Mouse (Mus musculus) thymus, postnatal 14 days (tissue): Measurements from ENCODE around the gene P2rx3.
A peak's percentile ranks its signal among the peaks of the same experiment; 100 is the strongest.

ENCODE experiments used
- DNase-seq: peaks from one replicate; pipeline ENCODE4 v3.0.0; 2021

P2rx3 gene

DNA sequence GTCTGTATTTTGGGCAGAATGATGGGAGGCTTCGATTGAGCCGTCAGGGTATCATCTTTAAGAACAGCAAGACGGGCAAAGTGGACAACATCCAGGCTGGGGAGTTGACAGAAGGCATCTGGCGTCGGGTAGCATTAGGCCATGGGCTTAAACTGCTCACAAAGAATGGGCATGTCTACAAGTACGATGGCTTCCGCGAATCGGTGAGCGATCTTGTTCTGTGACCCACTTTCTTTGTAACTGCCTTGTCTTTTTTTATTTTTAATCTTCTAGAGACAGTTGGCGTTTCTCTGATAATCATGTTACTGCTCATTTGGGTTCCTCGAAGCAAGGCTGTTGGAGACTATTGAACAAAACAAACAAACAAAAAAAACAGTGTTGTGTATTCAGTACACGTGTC is 1.1 kb upstream of the P2rx3 start:
- DNase-seq: no peak

DNA sequence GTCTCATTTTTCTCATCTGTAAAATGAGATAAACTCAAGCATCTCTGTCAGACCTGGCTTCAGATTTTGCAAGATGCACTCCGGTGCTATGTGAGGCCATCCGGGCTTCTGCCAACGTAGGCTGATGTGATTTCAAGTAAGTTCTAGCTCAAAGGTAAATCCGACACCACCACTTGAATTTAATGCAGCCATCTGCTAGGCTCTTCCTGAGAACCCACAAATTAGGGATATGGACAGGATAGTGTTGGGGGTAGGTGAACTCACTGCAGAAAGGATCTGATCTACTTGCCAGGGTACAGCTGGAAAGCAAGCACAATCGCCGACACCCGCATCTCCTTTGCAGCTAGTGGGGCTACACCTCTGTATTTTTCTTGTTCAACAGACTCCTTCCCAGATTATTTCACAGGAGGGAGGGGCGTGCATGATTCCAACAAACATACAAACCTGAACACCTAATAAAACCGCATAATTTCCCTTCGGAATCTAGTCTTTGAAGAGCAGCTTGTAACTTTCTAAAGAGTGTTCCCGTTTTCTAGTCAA is 685 bp downstream of the P2rx3 start:
- DNase-seq: no peak

DNA sequence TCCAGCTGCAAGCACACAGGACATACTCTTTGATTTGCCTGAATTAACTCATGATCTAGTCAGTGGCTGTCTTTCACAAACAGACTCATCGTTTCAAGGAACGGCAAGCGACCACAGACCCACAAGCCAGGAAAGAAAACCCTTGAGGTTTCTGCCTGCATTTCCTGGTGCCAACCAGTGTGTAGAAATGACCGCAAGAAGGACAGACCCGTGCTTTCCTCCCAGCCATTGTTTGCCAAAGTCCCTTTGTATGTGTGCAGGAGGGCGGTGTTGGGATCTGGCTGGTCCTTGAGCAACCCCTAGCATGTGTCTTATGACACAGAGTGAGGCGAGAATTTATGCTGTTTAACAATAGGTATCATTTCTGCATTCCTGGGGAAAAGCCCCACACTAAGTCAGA is 3.1 kb downstream of the P2rx3 start:
- DNase-seq: no peak

DNA sequence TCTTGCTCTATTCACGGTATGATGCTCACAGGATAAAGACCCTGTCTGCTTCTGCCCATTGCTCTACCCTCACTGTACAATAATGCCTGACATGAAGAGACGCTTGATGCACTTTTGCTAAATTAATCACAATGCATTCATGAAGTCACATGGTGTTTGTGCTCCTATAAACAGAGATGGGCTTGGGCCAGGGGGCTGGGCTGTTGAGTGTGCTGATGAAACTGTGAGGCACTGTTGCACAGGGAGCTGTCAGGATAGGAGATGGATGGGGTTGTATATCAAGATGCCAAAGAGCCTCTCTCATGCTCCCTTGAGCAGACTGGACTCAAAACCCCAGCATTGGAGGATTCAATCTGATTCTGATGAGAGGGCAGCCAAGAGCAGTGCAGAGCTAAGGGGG is 4.1 kb downstream of the P2rx3 start:
- DNase-seq: no peak

DNA sequence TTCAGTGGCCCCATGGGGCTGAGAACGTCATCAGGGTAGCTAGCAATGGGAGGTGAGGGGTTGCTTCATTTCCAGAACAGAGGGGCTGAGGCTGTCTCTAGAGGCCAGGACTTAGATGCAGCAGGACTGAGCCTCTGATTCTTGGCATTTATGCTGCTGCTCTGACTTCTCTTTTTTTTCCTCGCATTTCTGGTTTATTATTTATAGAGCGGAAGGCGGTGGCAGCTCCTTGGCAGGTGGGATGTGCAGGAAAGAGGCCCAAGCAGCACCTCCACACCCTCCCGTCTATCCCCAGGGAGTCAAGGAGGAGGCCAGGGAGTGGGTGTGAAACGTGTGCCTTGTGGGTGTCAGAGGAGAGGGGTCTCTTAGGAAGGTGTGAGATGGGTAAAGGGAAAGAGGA is 6.3 kb downstream of the P2rx3 start:
- no peak for DNase-seq

DNA sequence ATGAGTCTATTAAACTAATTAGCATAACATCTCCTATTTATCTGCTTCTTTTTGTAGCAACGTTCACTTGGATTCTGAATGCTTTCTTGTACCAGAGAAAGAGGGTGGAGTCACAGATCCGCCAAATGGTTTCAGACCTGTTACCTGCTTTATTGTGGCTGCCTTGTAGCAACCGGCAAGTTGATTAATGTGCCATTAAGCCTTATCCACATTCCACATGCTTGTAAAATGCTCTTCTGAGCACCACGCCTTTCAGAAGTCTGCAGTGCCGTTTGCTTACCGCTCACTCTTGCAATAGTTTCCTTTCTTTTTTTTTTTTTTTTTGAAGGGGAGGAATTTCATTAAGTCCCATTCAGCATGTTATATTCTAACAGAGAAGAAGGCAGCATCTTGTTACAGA is 7.4 kb downstream of the P2rx3 start:
- DNase-seq: no peak

DNA sequence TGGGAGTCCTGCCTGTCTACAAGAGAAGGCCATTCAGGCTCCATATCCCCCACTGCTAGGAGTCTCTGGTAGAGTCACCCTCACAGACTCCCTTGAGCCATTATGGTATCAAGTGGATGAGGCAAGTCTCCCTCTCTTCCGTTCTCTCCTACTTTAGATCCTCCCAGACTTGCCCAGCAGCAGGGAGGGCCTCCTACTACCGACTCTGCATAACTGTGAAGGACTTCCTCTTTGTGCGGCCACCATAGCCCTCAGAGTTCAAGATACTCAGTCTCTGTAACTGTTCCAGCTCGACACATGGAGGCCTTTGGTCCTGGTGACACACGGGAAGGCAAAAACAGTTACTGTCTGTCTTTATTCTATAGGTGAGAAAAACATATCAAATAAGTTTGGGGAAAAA is 10.0 kb downstream of the P2rx3 start:
- DNase-seq: no peak

DNA sequence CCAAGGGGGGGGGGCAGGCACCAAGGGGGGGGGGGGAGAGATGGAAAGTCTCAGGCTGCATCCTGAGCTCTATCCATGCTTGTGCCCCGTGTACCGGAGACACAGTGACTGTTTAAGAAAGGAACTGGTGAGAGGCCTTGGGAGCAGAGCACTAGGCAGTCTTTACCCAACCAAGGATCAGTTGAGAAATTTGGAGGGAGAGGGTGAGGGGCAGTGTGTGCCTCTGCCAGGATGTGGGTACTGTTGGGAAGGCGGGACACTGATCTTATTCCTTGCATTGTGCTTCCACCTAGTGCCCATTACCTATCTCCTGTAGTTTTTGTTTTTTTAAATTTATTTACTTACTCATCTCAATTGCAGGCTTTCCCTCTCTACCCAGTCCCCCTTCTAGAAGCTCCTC is 11.1 kb downstream of the P2rx3 start:
- DNase-seq: no peak

DNA sequence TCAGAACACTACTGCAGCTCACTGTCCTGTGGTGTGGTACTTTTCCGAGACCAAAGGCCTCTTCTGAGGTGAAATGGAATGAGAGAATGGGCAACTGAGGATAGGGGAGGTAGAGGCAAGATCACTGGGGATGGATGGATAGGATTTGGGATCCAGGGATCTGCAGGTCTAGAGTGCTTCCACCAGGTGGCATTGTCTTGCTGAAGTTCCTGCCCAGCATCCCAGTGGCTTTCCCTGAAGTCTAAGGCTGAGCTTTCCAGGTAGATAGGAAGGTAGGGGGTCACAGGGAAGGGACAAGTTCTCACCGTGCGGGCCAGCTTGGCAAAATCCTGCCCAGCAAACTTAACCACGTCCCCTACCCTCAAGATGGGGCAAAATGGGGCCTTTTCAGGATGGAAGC is 15.2 kb downstream of the P2rx3 start:
- DNase-seq: no peak

DNA sequence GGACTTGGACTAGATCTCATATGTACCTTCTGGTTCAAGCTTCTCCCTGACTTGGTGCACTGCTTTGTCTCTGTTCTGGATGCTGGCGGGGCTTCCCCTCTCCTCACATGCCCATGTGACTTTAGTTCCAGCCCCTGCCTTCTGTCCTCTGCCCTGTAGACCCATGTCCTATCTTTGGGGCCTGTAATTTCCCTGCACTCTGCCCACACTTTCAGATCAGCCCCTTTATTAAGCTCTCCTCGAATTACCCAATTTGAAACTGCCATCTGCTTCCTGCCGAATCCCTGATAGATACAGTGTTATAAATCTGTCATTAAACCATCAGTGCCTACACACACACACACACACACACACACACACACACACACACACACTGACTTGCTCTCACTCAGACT is 22.7 kb downstream of the P2rx3 start:
- no peak for DNase-seq

DNA sequence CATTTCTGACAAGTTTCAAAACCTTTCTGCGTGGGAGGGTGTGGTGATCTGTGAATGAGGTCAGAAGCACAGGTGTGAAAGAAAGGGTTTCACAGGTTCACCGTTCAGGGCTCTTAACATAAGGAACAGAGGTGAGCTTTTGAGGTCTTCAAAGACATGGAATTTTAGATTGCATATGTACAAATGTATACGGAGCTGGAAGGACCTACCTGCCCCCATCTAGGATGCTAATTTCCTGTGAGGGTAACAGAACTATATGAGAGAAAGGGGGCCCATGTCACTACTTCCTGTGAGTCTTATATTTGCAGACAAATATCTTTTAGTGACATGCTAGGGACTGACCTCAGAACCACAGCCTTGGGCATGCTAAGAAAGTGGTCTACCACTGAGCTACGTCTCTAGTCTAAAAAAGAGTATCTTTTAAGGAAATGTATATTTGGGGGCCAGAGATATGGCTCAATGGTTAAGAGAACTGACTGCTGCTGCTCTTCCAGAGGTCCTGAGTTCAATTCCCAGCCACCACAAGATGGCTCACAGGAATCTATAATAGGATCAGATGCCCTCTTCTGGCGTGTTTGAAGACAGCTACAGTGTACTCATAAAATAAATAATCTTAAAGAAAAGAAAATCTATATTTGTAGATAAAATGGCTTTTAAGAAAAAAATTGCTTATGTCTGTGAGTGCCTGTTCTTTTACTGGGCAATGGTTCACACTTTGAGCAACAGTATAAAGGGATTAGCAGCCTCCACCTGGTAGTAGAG is 23.3 kb downstream of the P2rx3 start:
- DNase-seq: no peak

DNA sequence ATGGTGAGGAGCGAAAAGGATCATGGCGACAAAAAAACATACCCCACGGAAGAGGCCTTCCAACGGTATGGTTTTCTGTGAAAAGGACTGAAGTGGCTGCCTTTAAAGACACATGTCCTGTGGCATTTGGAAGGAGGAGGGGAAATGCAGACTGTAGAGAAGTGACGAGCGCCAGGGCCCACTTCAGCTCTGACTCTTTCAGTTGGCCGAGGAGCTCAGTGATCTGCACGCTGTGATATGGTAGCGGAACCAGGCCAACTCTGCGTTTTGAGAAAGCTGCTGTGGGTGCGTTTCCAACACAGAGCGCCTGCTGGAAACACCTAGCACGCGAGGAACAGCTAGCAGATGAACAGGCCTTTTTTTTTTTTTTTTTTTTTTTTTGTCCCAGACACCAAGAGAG is 24.6 kb downstream of the P2rx3 start:
- no peak for DNase-seq

DNA sequence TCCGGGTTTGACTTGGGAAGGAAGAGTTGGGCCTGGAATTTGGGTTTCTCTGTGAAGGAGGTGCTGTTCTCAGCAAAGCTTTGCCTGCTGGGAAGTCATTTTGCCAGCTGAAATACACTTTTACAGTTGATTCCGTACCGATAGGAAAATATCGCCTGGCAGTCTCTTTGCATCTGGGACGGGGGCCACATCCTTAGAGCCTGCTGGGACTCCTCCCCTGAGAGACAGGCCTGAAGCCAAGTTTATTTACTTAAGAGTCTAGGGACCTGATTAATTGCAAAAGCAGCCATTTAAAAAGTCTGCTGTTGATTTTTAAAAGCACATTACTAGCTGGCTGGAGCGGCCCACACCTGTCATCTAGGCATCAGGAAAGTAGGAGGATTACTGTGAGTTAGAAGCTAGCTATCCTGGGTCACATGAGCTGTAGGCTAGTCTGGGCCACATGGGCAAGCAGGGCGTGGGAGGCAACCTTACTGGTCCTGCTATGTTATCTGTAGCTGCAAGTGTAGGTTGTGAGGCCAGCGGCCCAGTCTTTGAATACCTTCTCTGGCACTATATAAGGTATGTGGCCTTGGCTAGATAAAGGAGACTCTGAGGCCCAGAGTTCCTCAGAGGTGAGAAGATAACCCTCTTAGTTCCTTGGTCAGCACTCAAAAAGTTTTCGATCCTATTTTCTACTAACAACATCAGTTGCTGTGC is 25.2 kb downstream of the P2rx3 start:
- DNase-seq: no peak

DNA sequence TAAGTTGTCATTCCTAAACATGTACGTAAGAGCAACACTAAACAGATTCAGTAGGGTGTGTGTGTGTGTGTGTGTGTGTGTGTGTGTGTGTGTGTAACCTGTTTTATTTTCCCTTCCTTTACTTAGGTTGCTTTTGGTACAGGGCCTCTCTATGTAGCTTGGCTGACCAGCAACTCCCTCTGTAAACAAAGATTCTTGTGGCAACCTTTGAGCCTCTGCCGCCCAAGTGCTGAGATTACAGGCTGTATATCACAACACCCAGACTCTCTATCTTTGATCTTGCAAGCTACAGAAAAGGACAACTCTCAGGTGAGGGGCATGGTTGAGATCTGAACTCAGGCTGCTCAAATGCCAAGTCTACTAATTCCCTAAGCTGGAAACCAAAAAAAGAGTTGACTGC is 28.1 kb downstream of the P2rx3 start:
- no peak for DNase-seq

DNA sequence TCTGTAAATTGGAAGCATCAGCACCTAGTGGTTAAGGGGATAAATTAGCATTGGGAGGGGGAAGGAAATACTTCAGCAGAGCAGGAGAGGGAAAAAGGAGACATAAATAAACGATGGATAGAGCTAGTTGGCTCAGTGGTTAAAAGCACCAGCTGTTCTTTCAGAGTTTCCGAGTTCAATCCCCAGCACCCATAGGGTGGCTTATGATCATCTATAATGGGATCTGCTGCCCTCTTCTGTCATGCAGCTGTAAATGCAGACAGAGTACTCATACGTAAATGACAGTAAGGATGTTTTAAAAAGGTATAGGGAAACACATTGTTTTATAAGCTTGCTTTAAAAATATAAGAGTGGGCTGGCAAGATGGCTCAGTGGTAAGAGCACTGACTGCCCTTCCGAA is 29.5 kb downstream of the P2rx3 start:
- peak; percentile 36 for DNase-seq

DNA sequence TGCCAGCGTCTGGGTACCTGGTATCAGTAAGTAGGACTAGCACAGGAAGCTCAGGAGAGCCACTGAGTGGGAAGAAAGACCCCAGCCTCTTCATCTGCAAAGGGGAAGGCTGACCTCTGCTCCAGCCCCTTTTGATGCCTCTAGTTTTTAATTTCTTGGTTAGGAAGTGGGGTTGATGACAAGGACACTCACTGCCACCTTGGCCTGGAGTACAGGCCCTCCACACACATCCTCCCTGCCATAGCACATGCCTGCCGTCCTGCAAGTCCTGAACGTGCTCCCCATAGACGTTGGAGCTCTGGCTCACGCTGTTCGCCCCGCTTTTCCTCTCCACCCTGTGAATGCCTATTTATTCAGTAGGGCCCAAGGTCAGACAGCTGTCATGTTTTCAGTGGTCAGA is 30.7 kb downstream of the P2rx3 start:
- no peak for DNase-seq

DNA sequence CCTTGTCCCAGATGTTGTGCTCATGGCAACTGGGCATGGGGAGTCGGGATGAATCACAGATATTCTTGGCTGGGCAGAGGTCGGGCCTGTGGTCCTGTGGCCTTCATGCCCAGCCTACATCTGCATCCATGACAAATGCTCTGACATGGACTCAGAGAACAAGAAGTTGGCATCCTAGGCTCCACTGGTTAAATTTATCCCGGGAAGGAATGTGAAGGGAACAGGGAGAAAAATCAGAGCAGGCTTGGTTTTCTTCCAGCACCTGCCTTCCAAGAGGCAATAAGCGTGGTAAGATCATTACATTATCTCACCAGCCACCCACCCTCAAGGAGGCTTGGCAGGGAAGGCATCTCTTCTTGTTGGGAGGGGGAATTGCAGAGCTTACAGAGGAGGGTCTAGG is 32.9 kb downstream of the P2rx3 start:
- DNase-seq: no peak

DNA sequence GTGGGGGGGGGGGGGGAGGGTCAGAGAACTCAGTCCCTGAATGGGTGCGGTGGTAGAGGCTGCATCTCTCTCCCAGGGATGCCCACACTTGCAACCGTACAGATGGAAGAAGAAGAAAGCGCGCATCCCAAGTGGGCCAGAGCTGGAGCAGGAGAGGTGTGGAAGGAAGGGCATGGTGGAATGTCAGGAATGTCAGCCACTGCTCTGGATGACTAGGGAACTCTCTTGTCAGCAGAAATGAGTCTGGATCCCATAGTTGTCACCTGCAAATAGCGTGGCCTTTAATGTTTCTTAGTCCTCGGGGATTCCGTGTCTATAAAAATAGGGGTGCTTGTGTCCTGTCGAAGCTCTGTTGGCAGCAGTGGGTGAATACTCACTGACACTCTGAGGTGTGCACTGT is 34.7 kb downstream of the P2rx3 start:
- DNase-seq: no peak

DNA sequence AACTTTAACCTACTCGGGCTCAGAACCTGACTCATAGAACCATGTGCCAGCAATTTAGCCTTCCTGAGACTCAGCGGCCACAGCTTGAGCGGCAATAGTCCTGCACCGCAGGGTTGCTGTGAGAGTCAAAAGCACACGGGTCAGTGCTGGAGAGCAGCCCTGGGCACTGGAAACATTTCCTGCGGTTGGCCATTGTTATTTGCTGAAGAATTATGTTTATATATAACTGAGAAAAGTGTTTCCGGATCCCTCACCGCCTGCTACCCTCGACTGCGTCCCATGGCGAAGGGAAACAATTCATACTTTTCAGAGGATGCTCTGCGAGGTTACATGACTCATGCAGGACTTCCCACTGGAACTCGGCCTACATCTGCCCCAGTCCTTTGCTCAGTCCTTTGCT is 35.8 kb downstream of the P2rx3 start:
- DNase-seq: no peak

DNA sequence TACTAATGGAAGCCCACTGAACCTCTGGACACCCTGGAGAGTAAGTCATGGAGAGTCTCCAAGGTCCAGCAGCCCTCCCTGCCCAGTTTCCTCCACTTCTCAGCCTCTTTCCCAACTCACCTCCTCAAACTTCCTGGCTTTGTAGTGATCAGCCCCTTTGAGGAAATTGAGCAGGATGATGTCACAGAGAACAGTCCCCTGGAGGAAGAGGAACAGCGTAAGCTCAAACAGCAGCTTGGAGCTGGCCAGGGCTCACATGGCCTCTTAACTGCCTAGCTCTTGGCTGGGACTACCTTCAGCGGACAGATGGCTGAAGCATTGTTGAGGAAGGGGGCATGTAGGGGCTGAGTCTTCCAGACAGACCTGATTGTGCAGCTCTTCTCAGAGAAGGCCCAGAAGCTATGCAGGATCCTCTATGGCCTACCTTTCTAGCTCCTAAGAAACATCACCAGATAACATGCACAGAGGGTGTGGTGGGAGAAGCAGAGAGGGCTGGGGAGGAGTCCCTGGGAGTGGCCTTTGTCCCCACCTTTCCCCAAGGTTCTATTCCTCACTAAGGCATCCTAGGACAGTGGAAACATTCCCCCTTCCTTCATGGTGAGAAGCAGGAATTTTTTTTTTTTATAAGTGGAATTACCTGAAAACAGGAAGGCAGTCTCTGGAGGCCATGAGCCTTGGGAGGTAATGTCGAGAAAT is 37.6 kb downstream of the P2rx3 start:
- no peak for DNase-seq

DNA sequence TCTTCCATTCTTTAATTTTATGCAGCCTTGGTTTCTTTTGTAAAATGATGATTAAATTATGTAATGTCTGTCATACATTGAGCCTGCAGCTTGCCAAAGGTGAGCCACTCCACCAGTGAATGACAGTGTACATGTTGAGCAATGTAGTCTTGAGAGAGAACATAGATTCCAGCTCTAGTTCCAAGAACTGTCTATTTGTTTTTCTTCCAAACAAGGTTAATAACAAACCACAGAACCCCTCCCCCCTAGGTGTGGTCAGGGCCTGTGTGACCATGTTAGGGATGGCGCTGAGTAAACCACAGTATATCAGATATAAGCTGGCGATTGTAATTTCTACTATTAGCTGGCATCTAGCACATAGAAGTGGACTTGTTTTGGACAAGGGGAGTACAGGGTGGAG is 40.9 kb downstream of the P2rx3 start:
- DNase-seq: no peak

DNA sequence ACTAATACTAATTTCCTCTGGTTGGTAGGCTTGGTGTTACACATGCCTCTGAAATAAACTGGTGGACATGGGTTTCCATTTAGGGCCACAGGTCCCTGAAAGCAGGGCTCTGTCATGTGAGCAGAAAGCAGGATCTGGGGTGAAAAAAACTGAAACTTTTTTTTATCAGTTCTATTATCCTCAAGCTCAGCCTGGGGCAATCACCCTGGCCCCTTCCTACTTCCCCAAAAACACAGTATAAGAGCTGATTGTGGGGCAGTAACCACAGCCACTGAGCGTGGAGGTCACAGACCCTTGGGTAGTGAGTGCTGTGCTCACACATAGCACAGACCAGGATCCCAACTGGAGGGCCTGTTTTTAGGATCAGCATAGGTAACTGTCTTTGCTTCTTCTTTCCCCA is 49.3 kb downstream of the P2rx3 start, which contains the start of gene Prg3:
Gene Prg3, plus strand, starts transcription at position 286 of the 400 bp plus-strand sequence.
- DNase-seq: no peak

DNA sequence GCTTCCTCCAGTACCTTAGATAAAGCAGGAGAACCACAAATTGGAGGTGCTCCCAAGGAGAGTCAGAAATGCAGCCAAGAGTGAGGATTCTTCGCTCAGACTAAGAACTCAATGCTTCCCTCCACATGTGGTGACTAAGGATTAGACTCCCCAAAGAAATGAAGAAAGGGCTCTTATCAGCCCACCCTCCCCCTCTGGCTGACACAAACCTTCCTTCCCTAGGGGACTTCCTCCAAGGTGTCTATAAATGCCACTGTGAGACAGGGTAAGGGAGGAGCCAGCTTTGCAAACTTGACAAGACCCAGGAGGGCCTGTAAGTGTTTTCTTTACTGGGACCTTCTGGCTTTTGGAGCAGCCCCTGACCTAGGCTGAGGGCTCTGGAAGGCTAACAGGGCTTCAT is 57.1 kb downstream of the P2rx3 start, which contains the start of gene Prg2:
Gene Prg2, plus strand, starts transcription at position 274 of the 400 bp plus-strand sequence.
- no peak for DNase-seq

DNA sequence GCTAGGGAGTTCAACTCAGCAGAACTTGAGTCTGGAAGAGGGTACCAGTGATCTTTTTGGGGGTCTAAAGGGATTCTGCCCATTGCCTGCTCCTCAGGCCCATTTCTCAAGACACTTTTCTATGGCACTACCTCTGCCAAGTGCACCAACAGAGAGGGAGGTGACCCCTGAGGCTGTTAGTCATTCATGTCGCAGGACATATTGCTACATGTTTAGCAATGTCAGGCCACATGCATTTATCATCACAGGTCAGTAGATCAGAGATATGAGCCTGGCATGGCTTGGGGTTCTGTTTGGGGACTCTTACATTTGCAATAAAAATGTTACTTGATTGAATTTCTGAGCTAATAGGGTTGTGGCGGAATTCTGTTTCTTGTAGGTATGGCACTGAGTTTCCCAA is 61.7 kb downstream of the P2rx3 start:
- DNase-seq: no peak
